Mouse (Mus musculus): ENCODE data around the gene Ssbp4. TPM values are rescaled to one million over a fixed set of nuclear protein-coding genes. Genes with fewer than 3 reads are reported as not detected.
A peak's percentile ranks its signal among the peaks of the same experiment; 100 is the strongest.

The Ssbp4 gene
- total RNA-seq, 2 experiments from 2014 or later, result 270 to 302 TPM

DNA sequence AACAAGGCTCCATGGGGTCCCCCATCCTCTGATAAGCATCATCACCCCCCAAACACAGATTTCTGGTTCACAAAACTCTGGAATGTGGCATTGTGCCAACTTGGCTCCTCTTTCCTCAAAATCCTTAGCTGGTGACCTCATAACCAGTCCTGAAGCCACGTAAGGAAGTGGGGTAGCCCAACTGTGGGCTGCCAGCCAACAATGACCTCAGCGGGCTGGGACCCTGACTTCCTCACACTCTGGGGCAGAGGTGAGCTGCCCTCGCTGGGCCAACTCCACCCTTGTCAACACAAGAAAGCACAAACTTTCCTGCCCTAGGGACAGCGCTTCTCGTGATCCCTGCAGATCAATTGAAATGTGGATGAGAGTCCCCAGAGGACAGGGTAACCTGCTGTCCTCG lies 25.4 kb upstream of the Ssbp4 start:
- intact Hi-C loops (cut with DNase I), result no loop called here
- no peak for DNase-seq (ENCODE audit: low spot score in 2 of 2)

DNA sequence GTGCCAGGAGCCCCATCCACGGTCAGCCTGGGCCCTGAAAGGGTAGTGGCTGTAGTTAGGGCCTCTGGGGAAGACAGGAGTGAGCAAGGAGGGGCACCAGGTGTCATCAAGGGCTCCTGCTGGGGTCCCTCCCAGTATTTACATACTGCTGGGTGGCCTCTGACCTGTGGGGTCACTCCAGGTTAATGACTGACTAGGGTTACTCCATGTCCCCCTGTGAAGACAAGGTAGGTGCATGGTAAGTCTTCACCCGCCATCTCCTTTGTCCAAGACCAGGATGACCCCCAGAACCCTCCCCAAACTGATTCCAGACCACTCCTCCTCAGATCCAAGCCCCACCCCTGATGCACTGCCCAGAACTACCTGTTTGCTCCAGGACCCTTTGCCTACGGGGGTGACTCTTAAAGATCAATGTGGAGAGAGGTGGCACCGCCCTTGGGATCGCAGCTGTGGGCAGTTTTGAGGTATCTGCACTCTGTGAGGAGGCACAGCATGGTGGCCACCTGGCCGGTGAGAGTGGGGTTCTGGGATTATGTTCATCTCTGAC lies 23.7 kb upstream of the Ssbp4 start, which contains the start of gene Gdf15:
Gene Gdf15 (minus strand): TSS at position 111 of the 547 bp plus-strand sequence.
- intact Hi-C loops (cut with DNase I), result no loop called here
- no peak for DNase-seq (ENCODE audit: low spot score in 2 of 2)

- DNase-seq (ENCODE audit: low spot score in 2 of 2), result no peak
- intact Hi-C loops (cut with DNase I), result no loop called here
These were observed 22.8 kb upstream of the Ssbp4 start for GRCm38 (mm10) chr8:70631436-70631835.

GRCm38 (mm10) chr8:70630532-70631381 lies 22.1 kb upstream of the Ssbp4 start:
- intact Hi-C loops (cut with DNase I), result no loop called here
- no peak for DNase-seq (ENCODE audit: low spot score in 2 of 2)

GRCm38 (mm10) chr8:70629574-70630531 lies 21.2 kb upstream of the Ssbp4 start:
- intact Hi-C loops (cut with DNase I), result loop anchor here (1.0 to 5.0 kb wide), 2 partner anchors 20 to 42 kb away; partner anchors contain the start of gene Lsm4

DNA sequence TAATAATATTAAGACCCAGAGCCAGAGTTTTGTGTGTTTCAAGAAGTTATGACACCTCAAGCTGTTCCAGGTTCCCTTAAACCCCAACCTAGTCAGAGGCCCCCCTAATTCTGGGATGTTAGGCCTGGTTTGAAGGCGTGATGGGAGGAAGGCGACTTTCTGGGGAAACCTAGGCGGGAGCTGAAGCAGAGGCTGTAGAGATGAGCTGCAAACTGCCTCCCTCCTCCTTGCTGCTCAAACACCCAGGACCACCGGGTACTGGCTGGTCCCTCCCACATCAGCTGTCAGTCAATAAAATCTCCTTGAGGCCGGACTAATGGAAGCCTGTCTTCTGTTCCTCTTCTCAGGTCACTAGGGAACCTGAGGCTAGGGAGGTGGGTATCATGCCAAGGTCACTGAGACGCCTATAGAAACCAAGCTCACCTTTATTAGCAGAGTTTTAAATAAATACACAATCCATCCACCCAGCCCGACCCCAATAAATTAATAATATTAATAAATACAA lies 20.4 kb upstream of the Ssbp4 start:
- no peak for DNase-seq (ENCODE audit: low spot score in 2 of 2)
- intact Hi-C loops (cut with DNase I), result loop anchor here (1.0 to 5.0 kb wide), 2 partner anchors 19 to 43 kb away; partner anchors contain the start of gene Lsm4

More at GRCm38 (mm10) chr8:70629574-70630531, 21.2 kb upstream of the Ssbp4 start:
- peak; percentile 86 to 90 for DNase-seq (ENCODE audit: low spot score in 2 of 2)

DNA sequence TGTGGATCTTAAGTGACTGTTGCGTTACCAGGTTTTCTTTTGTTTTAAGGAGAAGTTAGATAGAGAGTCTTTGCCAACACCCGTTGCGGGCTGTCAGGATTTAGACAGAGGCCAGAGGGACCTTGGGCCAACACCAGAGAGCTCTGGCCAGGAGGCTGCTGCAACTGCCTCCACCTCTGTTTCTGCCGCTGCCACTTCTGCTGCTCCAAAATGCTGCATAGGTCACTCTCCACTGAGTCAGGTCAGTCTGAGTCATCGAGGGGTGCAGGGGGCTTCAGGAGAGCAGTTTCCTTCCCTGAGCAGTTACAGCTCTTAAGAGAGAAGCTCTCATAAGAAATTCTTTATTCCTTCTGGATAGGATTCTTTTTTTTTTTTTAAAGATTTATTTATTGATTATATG lies 18.4 kb upstream of the Ssbp4 start:
- intact Hi-C loops (cut with DNase I), result loop anchor here (5.0 kb wide), 1 partner anchor 45 kb away; the partner anchor contains the start of gene Lsm4
- no peak for DNase-seq (ENCODE audit: low spot score in 2 of 2)

DNA sequence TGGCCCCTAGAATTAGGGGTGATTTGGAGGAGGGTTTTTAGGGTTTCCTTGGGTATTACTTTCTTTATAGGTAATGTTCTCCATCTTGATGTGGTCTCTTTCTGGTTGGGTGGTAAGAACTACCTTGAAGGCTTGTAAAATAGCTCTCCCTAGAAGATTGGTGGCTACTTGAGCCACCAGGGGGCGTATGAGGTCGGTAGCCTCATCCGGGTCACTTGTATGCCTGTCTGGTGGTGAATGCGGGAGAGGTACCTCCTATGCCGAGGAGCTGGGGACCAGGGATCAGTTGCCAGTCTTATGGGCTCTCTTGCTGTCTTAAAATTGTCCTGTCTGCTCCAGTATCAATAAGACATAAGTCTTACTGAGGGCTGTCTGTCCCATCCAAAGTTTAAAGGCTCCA lies 16.4 kb upstream of the Ssbp4 start:
- no peak for DNase-seq (ENCODE audit: low spot score in 2 of 2)
- intact Hi-C loops (cut with DNase I), result loop anchor here (5.0 kb wide), 1 partner anchor 47 kb away; the partner anchor contains the start of gene Lsm4

DNA sequence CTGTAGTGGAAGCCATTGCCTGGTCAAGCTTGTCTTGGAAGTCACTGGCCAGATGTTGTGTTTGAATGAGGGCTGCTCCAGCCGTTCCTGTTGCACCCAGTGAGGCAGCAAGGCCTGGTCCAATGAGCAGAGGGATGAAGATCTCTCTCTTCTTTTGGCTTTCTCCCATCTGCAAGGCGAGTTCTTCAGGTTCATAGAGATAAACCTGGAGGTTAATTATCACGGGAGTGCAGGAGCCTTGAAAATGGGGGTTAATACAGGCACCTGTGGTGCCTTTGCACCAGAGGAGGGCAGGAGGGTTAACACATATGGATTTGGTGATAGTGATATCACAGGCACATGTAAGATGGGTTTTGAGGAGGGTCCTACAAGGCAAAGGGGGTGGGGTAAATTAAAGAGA lies 13.5 kb upstream of the Ssbp4 start:
- intact Hi-C loops (cut with DNase I), result no loop called here
- DNase-seq (ENCODE audit: low spot score in 2 of 2), result no peak

- intact Hi-C loops (cut with DNase I), result no loop called here
- no peak for DNase-seq (ENCODE audit: low spot score in 2 of 2)
These were observed 10.2 kb upstream of the Ssbp4 start for GRCm38 (mm10) chr8:70618888-70619334.

DNA sequence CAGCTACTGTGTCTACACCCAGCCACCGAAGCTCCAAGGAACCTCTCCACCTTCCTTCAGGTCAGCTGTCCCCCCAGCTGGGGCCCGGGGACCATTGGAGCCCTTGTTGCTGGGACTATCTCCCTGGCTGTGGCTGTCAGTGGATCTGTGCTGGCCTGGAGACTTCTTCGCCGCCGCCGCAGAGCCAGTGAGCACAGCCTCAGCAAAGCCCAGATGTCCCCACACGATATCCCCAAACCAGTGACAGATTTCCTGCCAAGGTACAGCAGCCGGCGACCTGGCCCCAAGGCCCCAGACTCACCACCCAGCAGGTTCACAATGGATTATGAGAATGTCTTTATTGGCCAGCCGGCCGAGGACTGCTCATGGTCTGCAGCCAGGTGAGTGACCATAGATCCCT lies 9.3 kb upstream of the Ssbp4 start:
- DNase-seq (ENCODE audit: low spot score in 2 of 2), result no peak
- intact Hi-C loops (cut with DNase I), result no loop called here

DNA sequence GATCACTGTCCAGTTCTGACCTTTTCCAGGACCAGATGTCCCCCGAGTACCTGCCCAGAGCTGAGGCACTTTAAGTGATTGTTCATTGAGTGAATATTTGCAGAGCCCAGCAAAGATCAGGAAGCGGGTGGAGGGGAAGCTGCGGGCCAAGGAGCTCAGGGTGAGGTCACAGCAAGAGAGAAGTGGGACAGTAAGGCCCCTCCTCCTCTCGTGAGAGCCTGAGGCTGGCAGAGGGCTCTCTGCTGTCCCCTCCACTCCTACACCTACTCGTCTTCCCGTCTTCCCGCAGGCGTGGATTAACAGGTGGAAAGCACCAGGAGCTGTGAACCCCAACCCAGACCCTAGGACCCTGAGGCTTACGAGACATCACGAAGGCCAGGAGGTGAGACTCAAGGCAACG lies 8.0 kb upstream of the Ssbp4 start:
- no peak for DNase-seq (ENCODE audit: low spot score in 2 of 2)
- intact Hi-C loops (cut with DNase I), result no loop called here

GRCm38 (mm10) chr8:70615894-70616293 lies 7.2 kb upstream of the Ssbp4 start, which contains the start of gene Lrrc25:
Lrrc25 (plus strand) TSS chr8:70616155.
- no peak for DNase-seq (ENCODE audit: low spot score in 2 of 2)
- intact Hi-C loops (cut with DNase I), result no loop called here

GRCm38 (mm10) chr8:70615281-70615680 lies 6.6 kb upstream of the Ssbp4 start:
- DNase-seq (ENCODE audit: low spot score in 2 of 2), result no peak
- intact Hi-C loops (cut with DNase I), result no loop called here

DNA sequence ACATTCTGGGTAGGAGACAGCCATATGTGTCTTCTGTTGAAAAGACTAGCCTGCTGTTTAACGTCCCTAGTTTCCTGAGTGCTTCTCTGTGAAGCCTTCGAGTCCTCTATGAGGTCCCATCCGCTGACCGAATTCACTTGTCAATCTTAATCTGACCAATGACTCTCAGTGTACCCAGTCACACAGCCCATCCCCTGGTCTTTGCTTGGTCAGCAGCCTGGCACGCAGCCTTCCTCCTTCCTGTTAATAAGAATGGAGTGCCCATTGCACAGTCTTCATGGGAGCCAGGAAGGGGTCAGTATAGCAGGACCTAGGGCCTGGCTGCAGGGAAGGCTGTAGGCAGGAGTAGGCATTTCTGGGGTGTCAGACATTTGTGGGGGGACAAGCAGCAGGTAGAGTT lies 5.8 kb upstream of the Ssbp4 start:
- no peak for DNase-seq (ENCODE audit: low spot score in 2 of 2)
- intact Hi-C loops (cut with DNase I), result loop anchor here (5.0 kb wide), 1 partner anchor 43 kb away; no protein-coding TSS in a partner anchor

GRCm38 (mm10) chr8:70613763-70614162 lies 5.1 kb upstream of the Ssbp4 start:
- no peak for DNase-seq (ENCODE audit: low spot score in 2 of 2)
- intact Hi-C loops (cut with DNase I), result loop anchor here (5.0 kb wide), 1 partner anchor 44 kb away; no protein-coding TSS in a partner anchor

GRCm38 (mm10) chr8:70611849-70612248 lies 3.2 kb upstream of the Ssbp4 start:
- intact Hi-C loops (cut with DNase I), result loop anchor here (5.0 kb wide), 1 partner anchor 45 kb away; no protein-coding TSS in a partner anchor

DNA sequence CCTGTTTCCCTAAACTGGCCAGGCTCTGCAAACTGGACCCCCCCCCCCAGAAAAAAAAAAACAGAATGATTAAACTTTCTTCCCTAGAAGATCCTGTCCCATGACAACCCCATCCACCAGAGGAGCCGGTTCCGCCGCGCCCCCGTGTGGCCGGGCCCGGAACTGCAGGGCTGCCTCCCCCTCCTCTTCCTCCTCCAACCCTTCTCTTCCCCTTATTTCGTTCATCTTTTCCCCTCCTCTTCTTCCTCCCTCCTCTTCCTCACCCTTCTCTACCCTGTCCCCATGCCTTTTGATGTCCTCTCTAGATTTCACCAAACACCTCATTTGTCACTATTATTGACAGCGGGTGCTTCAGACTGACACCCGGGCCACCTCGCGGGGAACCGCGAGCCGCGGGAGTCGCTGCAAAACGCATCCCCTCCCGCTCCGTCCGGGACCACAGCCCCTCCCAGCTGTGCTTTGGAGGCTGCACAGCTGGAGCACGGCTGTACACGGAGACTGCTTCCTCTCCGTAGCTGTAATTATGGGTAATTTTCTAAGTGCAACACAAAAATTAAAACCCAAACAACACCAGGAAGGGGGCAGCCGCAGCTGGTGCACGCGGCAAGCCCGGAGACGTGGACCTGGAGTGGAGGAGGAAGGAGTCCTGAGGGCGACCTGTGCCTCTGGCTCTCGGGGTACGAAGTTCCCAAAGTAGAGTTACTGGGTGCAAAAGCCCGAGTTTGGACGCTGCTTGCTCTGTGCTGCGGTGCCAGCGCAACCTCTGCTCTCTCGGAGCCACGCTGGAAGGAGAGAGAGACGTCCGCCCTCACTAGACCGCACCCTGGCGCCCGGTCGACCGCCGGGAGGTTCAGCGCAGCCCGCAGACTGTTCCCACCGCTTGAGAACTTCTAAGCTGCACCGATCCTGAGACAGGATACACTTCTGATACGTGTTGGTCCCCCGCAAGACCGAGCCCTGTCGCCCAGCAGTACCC lies 2.4 kb upstream of the Ssbp4 start:
- intact Hi-C loops (cut with DNase I), result loop anchor here (1.0 to 5.0 kb wide), 2 partner anchors 18 to 46 kb away; no protein-coding TSS in a partner anchor
- DNase-seq (ENCODE audit: low spot score in 2 of 2), result peak in 1 of 2 experiments; percentile 82

More at GRCm38 (mm10) chr8:70611849-70612248, 3.2 kb upstream of the Ssbp4 start:
- DNase-seq (ENCODE audit: low spot score in 2 of 2), result peak; percentile 86 to 90

Measured in left cerebral cortex, postnatal 14 days (tissue).